Mouse (Mus musculus): Measurements from ENCODE around the gene Myl12a.

The Myl12a gene

GRCm38 (mm10) chr17:71002744-71003094, at the start of gene Myl12a:
Gene Myl12a (minus strand): TSS chr17:71002878.
- in situ Hi-C loops (cut with MboI; ENCODE audit: low pct_unique_long_range_greater_than_20kb in 1 of 2, low sequenced_read_pairs in 2 of 2, unreplicated experiment in 1 of 2), result no loop called here

- in situ Hi-C loops (cut with MboI; ENCODE audit: low pct_unique_long_range_greater_than_20kb in 1 of 2, low sequenced_read_pairs in 2 of 2, unreplicated experiment in 1 of 2), result no loop called here
Observed at GRCm38 (mm10) chr17:71049292-71049691, 46.6 kb upstream of the Myl12a start.

- in situ Hi-C loops (cut with MboI; ENCODE audit: low pct_unique_long_range_greater_than_20kb in 1 of 2, low sequenced_read_pairs in 2 of 2, unreplicated experiment in 1 of 2), result no loop called here
Observed at GRCm38 (mm10) chr17:71046856-71047255, 44.2 kb upstream of the Myl12a start.

GRCm38 (mm10) chr17:71045591-71045990, 42.9 kb upstream of the Myl12a start:
- in situ Hi-C loops (cut with MboI; ENCODE audit: low pct_unique_long_range_greater_than_20kb in 1 of 2, low sequenced_read_pairs in 2 of 2, unreplicated experiment in 1 of 2), result no loop called here

GRCm38 (mm10) chr17:71042645-71043044, 40.0 kb upstream of the Myl12a start:
- in situ Hi-C loops (cut with MboI; ENCODE audit: low pct_unique_long_range_greater_than_20kb in 1 of 2, low sequenced_read_pairs in 2 of 2, unreplicated experiment in 1 of 2), result no loop called here

- in situ Hi-C loops (cut with MboI; ENCODE audit: low pct_unique_long_range_greater_than_20kb in 1 of 2, low sequenced_read_pairs in 2 of 2, unreplicated experiment in 1 of 2), result no loop called here
Observed at GRCm38 (mm10) chr17:71040582-71040880, 37.9 kb upstream of the Myl12a start.

GRCm38 (mm10) chr17:71039851-71040581, 37.3 kb upstream of the Myl12a start:
- in situ Hi-C loops (cut with MboI; ENCODE audit: low pct_unique_long_range_greater_than_20kb in 1 of 2, low sequenced_read_pairs in 2 of 2, unreplicated experiment in 1 of 2), result no loop called here

GRCm38 (mm10) chr17:71038812-71039211, 36.1 kb upstream of the Myl12a start:
- in situ Hi-C loops (cut with MboI; ENCODE audit: low pct_unique_long_range_greater_than_20kb in 1 of 2, low sequenced_read_pairs in 2 of 2, unreplicated experiment in 1 of 2), result no loop called here

GRCm38 (mm10) chr17:71037188-71037587, 34.5 kb upstream of the Myl12a start:
- in situ Hi-C loops (cut with MboI; ENCODE audit: low pct_unique_long_range_greater_than_20kb in 1 of 2, low sequenced_read_pairs in 2 of 2, unreplicated experiment in 1 of 2), result no loop called here

- in situ Hi-C loops (cut with MboI; ENCODE audit: low pct_unique_long_range_greater_than_20kb in 1 of 2, low sequenced_read_pairs in 2 of 2, unreplicated experiment in 1 of 2), result no loop called here
Observed at GRCm38 (mm10) chr17:71034472-71034871, 31.8 kb upstream of the Myl12a start.

- in situ Hi-C loops (cut with MboI; ENCODE audit: low pct_unique_long_range_greater_than_20kb in 1 of 2, low sequenced_read_pairs in 2 of 2, unreplicated experiment in 1 of 2), result no loop called here
Observed at GRCm38 (mm10) chr17:71032719-71033118, 30.0 kb upstream of the Myl12a start.

- in situ Hi-C loops (cut with MboI; ENCODE audit: low pct_unique_long_range_greater_than_20kb in 1 of 2, low sequenced_read_pairs in 2 of 2, unreplicated experiment in 1 of 2), result no loop called here
Observed at GRCm38 (mm10) chr17:71027186-71027585, 24.5 kb upstream of the Myl12a start.

- in situ Hi-C loops (cut with MboI; ENCODE audit: low pct_unique_long_range_greater_than_20kb in 1 of 2, low sequenced_read_pairs in 2 of 2, unreplicated experiment in 1 of 2), result no loop called here
Observed at GRCm38 (mm10) chr17:71025922-71026321, 23.2 kb upstream of the Myl12a start.

- in situ Hi-C loops (cut with MboI; ENCODE audit: low pct_unique_long_range_greater_than_20kb in 1 of 2, low sequenced_read_pairs in 2 of 2, unreplicated experiment in 1 of 2), result no loop called here
Observed at GRCm38 (mm10) chr17:71024071-71024470, 21.4 kb upstream of the Myl12a start.

GRCm38 (mm10) chr17:71022841-71023240, 20.2 kb upstream of the Myl12a start:
- in situ Hi-C loops (cut with MboI; ENCODE audit: low pct_unique_long_range_greater_than_20kb in 1 of 2, low sequenced_read_pairs in 2 of 2, unreplicated experiment in 1 of 2), result no loop called here

GRCm38 (mm10) chr17:71019860-71020259, 17.2 kb upstream of the Myl12a start:
- in situ Hi-C loops (cut with MboI; ENCODE audit: low pct_unique_long_range_greater_than_20kb in 1 of 2, low sequenced_read_pairs in 2 of 2, unreplicated experiment in 1 of 2), result no loop called here

GRCm38 (mm10) chr17:71019309-71019655, 16.6 kb upstream of the Myl12a start:
- in situ Hi-C loops (cut with MboI; ENCODE audit: low pct_unique_long_range_greater_than_20kb in 1 of 2, low sequenced_read_pairs in 2 of 2, unreplicated experiment in 1 of 2), result no loop called here

- in situ Hi-C loops (cut with MboI; ENCODE audit: low pct_unique_long_range_greater_than_20kb in 1 of 2, low sequenced_read_pairs in 2 of 2, unreplicated experiment in 1 of 2), result no loop called here
Observed at GRCm38 (mm10) chr17:71018616-71019308, 16.1 kb upstream of the Myl12a start.

GRCm38 (mm10) chr17:71018151-71018550, 15.5 kb upstream of the Myl12a start:
- in situ Hi-C loops (cut with MboI; ENCODE audit: low pct_unique_long_range_greater_than_20kb in 1 of 2, low sequenced_read_pairs in 2 of 2, unreplicated experiment in 1 of 2), result no loop called here

- in situ Hi-C loops (cut with MboI; ENCODE audit: low pct_unique_long_range_greater_than_20kb in 1 of 2, low sequenced_read_pairs in 2 of 2, unreplicated experiment in 1 of 2), result no loop called here
Observed at GRCm38 (mm10) chr17:71017457-71017998, 14.8 kb upstream of the Myl12a start.
